Mouse (Mus musculus): ENCODE data around the gene Gm15130. TPM values are rescaled to one million over a fixed set of nuclear protein-coding genes. Genes with fewer than 3 reads are reported as not detected.

The Gm15130 gene
- not detected in 2 replicates for polyA plus RNA-seq (2016; fragmentation: Nextera tagmentation; extraction: Ambion mirVana)

DNA sequence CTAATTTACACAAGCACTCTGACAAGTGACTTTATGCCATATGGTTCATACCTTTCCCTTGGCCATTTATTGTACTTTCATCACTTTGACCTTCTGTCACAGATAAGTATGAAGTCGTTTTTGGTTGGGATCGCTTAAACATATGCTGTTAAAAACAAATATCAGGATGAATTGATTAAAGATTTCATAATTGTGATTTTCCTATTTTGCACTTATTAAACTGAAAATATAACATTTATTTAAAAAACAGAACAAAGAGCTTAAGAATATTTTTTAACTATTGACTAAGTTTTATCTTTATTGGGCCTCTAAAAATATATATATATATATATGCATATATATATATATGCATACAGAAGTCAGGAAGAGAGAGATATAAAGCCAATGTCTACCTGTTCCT, at the start of gene Gm15130:
Gm15130 (minus strand) TSS at position 101 of the 400 bp plus-strand sequence.
- H3K4me3 ChIP-seq: no peak within 1 kb of the TSS
- WGBS: 82% methylated on average over 2 of the region's 2 CpGs
- no peaks in the 10 kb centered on the region for H3K4me1 ChIP-seq
- H3K9me3 ChIP-seq: no peaks in the 10 kb centered on the region
- H3K27ac ChIP-seq (replicated peaks): no peak within 1 kb of the TSS
- DNase-seq (ENCODE audit: low spot score): no peak
- no peaks in the 10 kb centered on the region for H3K27me3 ChIP-seq (replicated peaks; ENCODE audit: low read depth, poor library complexity, severe bottlenecking)
- H3K36me3 ChIP-seq (replicated peaks): no peaks in the 10 kb centered on the region

DNA sequence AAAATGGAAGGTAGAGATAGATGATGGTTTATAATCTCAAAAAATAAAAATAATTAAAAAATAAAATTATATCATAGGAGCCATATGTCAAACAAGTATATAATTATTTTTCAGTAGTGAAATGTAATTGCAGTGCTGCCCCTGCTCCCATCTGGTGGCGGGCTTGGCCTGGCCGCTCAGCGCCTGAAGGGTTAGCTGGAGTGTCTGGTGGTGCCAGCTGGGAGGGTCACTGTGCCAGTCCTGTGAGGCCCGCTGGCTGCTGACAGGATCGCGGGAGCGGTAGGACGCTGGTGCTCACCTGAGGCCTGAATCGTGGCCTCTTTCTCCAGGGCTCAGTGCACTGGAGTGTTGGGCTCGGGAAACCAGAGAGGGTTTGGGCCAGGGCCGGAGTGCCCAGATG, 29.3 kb upstream of the Gm15130 start:
- no peak overlapping the region for H3K27ac ChIP-seq (replicated peaks)
- H3K9me3 ChIP-seq: 0 out of 2 replicates have a peak, but pooled peaks cover 3% of the 10 kb centered on the region
- no peaks in the 10 kb centered on the region for H3K27me3 ChIP-seq (replicated peaks; ENCODE audit: low read depth, poor library complexity, severe bottlenecking)
- DNase-seq (ENCODE audit: low spot score): no peak
- WGBS: 91% methylated on average over 11 of the region's 11 CpGs
- no peaks in the 10 kb centered on the region for H3K4me1 ChIP-seq
- no peak overlapping the region for H3K4me3 ChIP-seq
- H3K36me3 ChIP-seq (replicated peaks): no peaks in the 10 kb centered on the region

- no peaks in the 10 kb centered on the region for H3K36me3 ChIP-seq (replicated peaks)
- no peaks in the 10 kb centered on the region for H3K27me3 ChIP-seq (replicated peaks; ENCODE audit: low read depth, poor library complexity, severe bottlenecking)
- H3K4me1 ChIP-seq: no peaks in the 10 kb centered on the region
- no peaks in the 10 kb centered on the region for H3K9me3 ChIP-seq
- no peak for DNase-seq (ENCODE audit: low spot score)
- 62% methylated on average over 5 of the region's 5 CpGs for WGBS
- no peak overlapping the region for H3K4me3 ChIP-seq
- H3K27ac ChIP-seq (replicated peaks): no peak overlapping the region
Observed at GRCm38 (mm10) chr2:111135739-111136138, 17.0 kb downstream of the Gm15130 start.

- Histone ChIP-seq H3K4me1 (no peaks in the 10 kb centered on the region), H3K27me3 (replicated peaks; ENCODE audit: low read depth, poor library complexity, severe bottlenecking) (no peaks in the 10 kb centered on the region), H3K36me3 (replicated peaks) (no peaks in the 10 kb centered on the region), H3K9me3 (no peaks in the 10 kb centered on the region), H3K4me3 (no peak within 1 kb of the TSS), H3K27ac (replicated peaks) (no peak within 1 kb of the TSS)
- no peak for DNase-seq (ENCODE audit: low spot score)
Observed at GRCm38 (mm10) chr2:111105882-111106281, 46.9 kb downstream of the Gm15130 start, which contains the start of gene Gm13941. TSS of gene Gm13941 (minus strand) at chr2:111105982.

Other genes with a start within 250 kb of the Gm15130 start
- gene Ano3, start 202.0 kb downstream of the Gm15130 start, polyA plus RNA-seq (2016; fragmentation: Nextera tagmentation; extraction: Ambion mirVana): 0.86 and 0.89 TPM in 2 replicates
- gene Gm13941, start 47.0 kb downstream of the Gm15130 start, polyA plus RNA-seq (2016; fragmentation: Nextera tagmentation; extraction: Ambion mirVana): not detected in 2 replicates
- not detected in 2 replicates for gene 4930430A15Rik, start 76.7 kb upstream of the Gm15130 start, polyA plus RNA-seq (2016; fragmentation: Nextera tagmentation; extraction: Ambion mirVana)
- not detected in 2 replicates for gene Olfr1275, start 82.3 kb upstream of the Gm15130 start, polyA plus RNA-seq (2016; fragmentation: Nextera tagmentation; extraction: Ambion mirVana)
- gene Olfr1276, start 101.6 kb upstream of the Gm15130 start, polyA plus RNA-seq (2016; fragmentation: Nextera tagmentation; extraction: Ambion mirVana): not detected in 2 replicates
- gene Olfr1277, start 121.2 kb upstream of the Gm15130 start, polyA plus RNA-seq (2016; fragmentation: Nextera tagmentation; extraction: Ambion mirVana): not detected in 2 replicates
- gene Olfr1278, start 137.2 kb upstream of the Gm15130 start, polyA plus RNA-seq (2016; fragmentation: Nextera tagmentation; extraction: Ambion mirVana): not detected in 2 replicates
- not detected in 2 replicates for gene Olfr1279, start 147.7 kb upstream of the Gm15130 start, polyA plus RNA-seq (2016; fragmentation: Nextera tagmentation; extraction: Ambion mirVana)
- gene Olfr1280, start 161.1 kb upstream of the Gm15130 start, polyA plus RNA-seq (2016; fragmentation: Nextera tagmentation; extraction: Ambion mirVana): not detected in 2 replicates
- not detected in 2 replicates for gene Olfr1281, start 173.6 kb upstream of the Gm15130 start, polyA plus RNA-seq (2016; fragmentation: Nextera tagmentation; extraction: Ambion mirVana)
- not detected in 2 replicates for gene Olfr1282, start 183.1 kb upstream of the Gm15130 start, polyA plus RNA-seq (2016; fragmentation: Nextera tagmentation; extraction: Ambion mirVana)
- not detected in 2 replicates for gene Olfr1283, start 213.9 kb upstream of the Gm15130 start, polyA plus RNA-seq (2016; fragmentation: Nextera tagmentation; extraction: Ambion mirVana)
- gene Olfr1284, start 222.6 kb upstream of the Gm15130 start, polyA plus RNA-seq (2016; fragmentation: Nextera tagmentation; extraction: Ambion mirVana): not detected in 2 replicates

All from embryonic facial prominence, embryonic 10.5 days (tissue).